Mouse (Mus musculus) MEL (cell line): ENCODE measurements around the gene Hmg20b.

Experiments used
- CHD2 ChIP-seq: IDR thresholded peaks from 2 replicates; pipeline ENCODE4 v1.6.1; 2011; ENCODE audit warnings: low read length, improper control_type of control experiment
- POLR2A ChIP-seq, 2 experiments: IDR thresholded peaks; 2 replicates each; pipeline ENCODE4 v1.6.1; 2011 to 2012; ENCODE audit warnings: low read length in 2 of 2, mild to moderate bottlenecking in 2 of 2, control low read depth in 1 of 2, improper control_type of control experiment in 1 of 2, low read depth in 1 of 2, moderate library complexity in 1 of 2; ENCODE audit not compliant: control insufficient read depth in 1 of 2, insufficient read depth in 1 of 2, poor library complexity in 1 of 2
- ZC3H11A ChIP-seq: IDR thresholded peaks from 2 replicates; pipeline ENCODE4 v1.6.1; 2012; ENCODE audit warnings: low read depth, mild to moderate bottlenecking, inconsistent platforms, low read length, improper control_type of control experiment

- TF ChIP-seq POLR2A (IDR thresholded peaks at IDR 0.05; ENCODE audit: control insufficient read depth in 1 of 2, insufficient read depth in 1 of 2, low read depth in 1 of 2, low read length in 2 of 2, poor library complexity in 1 of 2) (no peak), ZC3H11A (no peak), CHD2 (no peak)
These were observed 49.0 kb downstream of the Hmg20b start for GRCm38 (mm10) chr10:81301321-81301720.
